14 mouse cellular contexts compared by ENCODE assay signal in genomic region chr11:28422451-28423231, GRCm38 (mm10).
A peak's percentile ranks its signal among the peaks of the same experiment; 100 is the strongest.
DNase-seq lines count a peak whose midpoint lies in the region; ATAC-seq and TF ChIP-seq lines count a peak whose summit lies in the region.
"Had no signal": no experiment of that assay in that cellular context is flagged by ENCODE, and none has a peak within 500 bp of the region (broad histone marks: within the 10 kb centered on the region; RNA-seq: fewer than 3 reads in every experiment).

No protein-coding gene starts in this region.

- H3K9ac ChIP-seq in liver, postnatal 0 days (replicated peaks): no peak overlapping the region
- no peak overlapping the region for H3K9ac ChIP-seq in lung, postnatal 0 days (replicated peaks; ENCODE audit: low read depth)
- H3K9ac ChIP-seq in intestine, embryonic 15.5 days: no peak overlapping the region
- H3K9ac ChIP-seq: hindbrain, embryonic 12.5 days; kidney, embryonic 15.5 days; limb, embryonic 15.5 days; neural tube, embryonic 13.5 days had no signal

- H3K4me2 ChIP-seq in liver, postnatal 0 days (ENCODE audit: low read depth, low read length): no peak overlapping the region
- H3K4me2 ChIP-seq in lung, postnatal 0 days (replicated peaks; ENCODE audit: low read depth, low read length): no peak overlapping the region
- no peak overlapping the region for H3K4me2 ChIP-seq in intestine, embryonic 15.5 days (replicated peaks)
- H3K4me2 ChIP-seq: hindbrain, embryonic 12.5 days; kidney, embryonic 15.5 days; limb, embryonic 15.5 days; neural tube, embryonic 13.5 days had no signal

- H3K27me3 ChIP-seq in liver, postnatal 0 days (ENCODE audit: insufficient read depth, low read length): no peaks in the 10 kb centered on the region
- H3K27me3 ChIP-seq in lung, postnatal 0 days (replicated peaks; ENCODE audit: insufficient read depth, low read length): no peaks in the 10 kb centered on the region
- H3K27me3 ChIP-seq in intestine, embryonic 15.5 days (replicated peaks): no peaks in the 10 kb centered on the region
- H3K27me3 ChIP-seq: hindbrain, embryonic 12.5 days; kidney, embryonic 15.5 days; limb, embryonic 15.5 days; neural tube, embryonic 13.5 days had no signal

- H3K4me3 ChIP-seq in liver, postnatal 0 days (ENCODE audit: low read depth, low read length): no peak overlapping the region
- H3K4me3 ChIP-seq in lung, postnatal 0 days (ENCODE audit: low read depth, low read length): no peak overlapping the region
- no peak overlapping the region for H3K4me3 ChIP-seq in intestine, embryonic 15.5 days (replicated peaks)
- H3K4me3 ChIP-seq: hindbrain, embryonic 12.5 days; kidney, embryonic 15.5 days; limb, embryonic 15.5 days; neural tube, embryonic 13.5 days had no signal

- no peak for TF ChIP-seq CTCF in liver, postnatal 0 days (IDR thresholded peaks at IDR 0.05; ENCODE audit: low read depth)
- TF ChIP-seq CTCF in lung, postnatal 0 days (IDR thresholded peaks at IDR 0.05): no peak

- ATAC-seq in liver, postnatal 0 days: peak; percentile 74
- no peak for ATAC-seq in lung, postnatal 0 days
- ATAC-seq in intestine, embryonic 15.5 days: no peak

- H3K9me3 ChIP-seq in liver, postnatal 0 days (ENCODE audit: low read length): no peaks in the 10 kb centered on the region
- H3K9me3 ChIP-seq in lung, postnatal 0 days (ENCODE audit: low read length): no peaks in the 10 kb centered on the region
- no peaks in the 10 kb centered on the region for H3K9me3 ChIP-seq in intestine, embryonic 15.5 days
- H3K9me3 ChIP-seq: hindbrain, embryonic 12.5 days; kidney, embryonic 15.5 days; limb, embryonic 15.5 days; neural tube, embryonic 13.5 days had no signal

- no peak overlapping the region for H3K27ac ChIP-seq in liver, postnatal 0 days (ENCODE audit: low read depth)
- no peak overlapping the region for H3K27ac ChIP-seq in lung, postnatal 0 days (ENCODE audit: low read length)
- H3K27ac ChIP-seq in intestine, embryonic 15.5 days: no peak overlapping the region
- H3K27ac ChIP-seq: hindbrain, embryonic 12.5 days; kidney, embryonic 15.5 days; limb, embryonic 15.5 days; neural tube, embryonic 13.5 days; stomach, postnatal 0 days had no signal

- H3K4me1 ChIP-seq in liver, postnatal 0 days (ENCODE audit: insufficient read depth): no peaks in the 10 kb centered on the region
- H3K4me1 ChIP-seq in lung, postnatal 0 days (ENCODE audit: insufficient read depth, low read depth, low read length): no peaks in the 10 kb centered on the region
- H3K4me1 ChIP-seq in intestine, embryonic 15.5 days (replicated peaks): no peaks in the 10 kb centered on the region
- H3K4me1 ChIP-seq: hindbrain, embryonic 12.5 days; kidney, embryonic 15.5 days; limb, embryonic 15.5 days; neural tube, embryonic 13.5 days had no signal

- 70% methylated on average over 2 of the region's 2 CpGs for WGBS in liver, postnatal 0 days (ENCODE audit: insufficient replicate concordance)
- 65% methylated on average over 2 of the region's 2 CpGs for WGBS in lung, postnatal 0 days
- 85% methylated on average over 2 of the region's 2 CpGs for WGBS in intestine, embryonic 15.5 days

- TF ChIP-seq EP300 in liver, postnatal 0 days (IDR thresholded peaks at IDR 0.05; ENCODE audit: low read depth): peak; percentile 51; the same call in 1 of the 2 replicates
- TF ChIP-seq EP300 in lung, postnatal 0 days (IDR thresholded peaks at IDR 0.05): no peak

- DNase-seq in adrenal gland, adult (ENCODE audit: inconsistent age in 2 of 2, low spot score in 1 of 2): peak; percentile 23 to 34
- DNase-seq in adrenal gland, postnatal 4 days (ENCODE audit: low spot score in 2 of 2): no peak
- peak; percentile 17 for DNase-seq in liver, postnatal 0 days
- DNase-seq in liver: no peak
- peak; percentile 75 for DNase-seq in layer of hippocampus, adult 9-11 months
- DNase-seq in lung, postnatal 0 days (ENCODE audit: low spot score): peak; percentile 24
- DNase-seq in kidney, postnatal 14 days: no peak
- DNase-seq: embryo, embryonic 11 days had no signal

- H3K36me3 ChIP-seq in liver, postnatal 0 days (replicated peaks; ENCODE audit: insufficient read depth, low read length): no peaks in the 10 kb centered on the region
- no peaks in the 10 kb centered on the region for H3K36me3 ChIP-seq in lung, postnatal 0 days (ENCODE audit: insufficient read depth, low read length)
- H3K36me3 ChIP-seq in intestine, embryonic 15.5 days: no peaks in the 10 kb centered on the region
- H3K36me3 ChIP-seq: hindbrain, embryonic 12.5 days; kidney, embryonic 15.5 days; limb, embryonic 15.5 days; neural tube, embryonic 13.5 days had no signal

Comparison
In these comparisons a context has a peak if more than half of its experiments do, and no peak if none do; other contexts are left out.
1. DNase-seq: peak in adrenal gland, adult (2 of 2), liver, postnatal 0 days (single experiment), layer of hippocampus, adult 9-11 months (single experiment) and lung, postnatal 0 days (single experiment); none in adrenal gland, postnatal 4 days (0 of 2), liver (single experiment) and kidney, postnatal 14 days (single experiment).